Mouse (Mus musculus) midbrain, embryonic 13.5 days (tissue): Measurements from ENCODE around the gene Dffa. TPM values are rescaled to one million over a fixed set of nuclear protein-coding genes. Genes with fewer than 3 reads are reported as not detected.

Source experiments
- ATAC-seq: fragments of 200-750 bp; cut with Nextera tagmentation; 2 replicates; pipeline ENCODE4 v1.8.0; 2017; ENCODE audit warnings: mild to moderate bottlenecking, moderate TSS enrichment, moderate library complexity
- H3K27ac ChIP-seq: fragments of 300-500 bp; sonication (generic); 2 replicates; pipeline ENCODE4 v1.5.1; 2015; ENCODE audit warnings: inconsistent platforms, mild to moderate bottlenecking, moderate library complexity
- H3K27me3 ChIP-seq: fragments of 300-500 bp; sonication (generic); 2 replicates; pipeline ENCODE4 v1.6.1; 2015; ENCODE audit warnings: mild to moderate bottlenecking, inconsistent platforms
- H3K36me3 ChIP-seq: fragments of 300-500 bp; sonication (generic); 2 replicates; pipeline ENCODE4 v1.6.1; 2015; ENCODE audit warnings: mild to moderate bottlenecking, inconsistent platforms
- H3K4me1 ChIP-seq: fragments of 300-500 bp; sonication (generic); replicated peaks from 2 replicates; pipeline ENCODE4 v1.6.1; 2015; ENCODE audit warnings: inconsistent platforms
- H3K4me2 ChIP-seq: fragments of 300-500 bp; sonication (generic); replicated peaks from 2 replicates; pipeline ENCODE4 v1.6.1; 2015; ENCODE audit warnings: moderate library complexity, mild to moderate bottlenecking, inconsistent platforms
- H3K4me3 ChIP-seq: fragments of 300-500 bp; sonication (generic); replicated peaks from 2 replicates; pipeline ENCODE4 v1.5.1; 2015; ENCODE audit warnings: mild to moderate bottlenecking, inconsistent platforms
- H3K9ac ChIP-seq: fragments of 300-500 bp; sonication (generic); replicated peaks from 2 replicates; pipeline ENCODE4 v1.6.1; 2015; ENCODE audit warnings: mild to moderate bottlenecking, inconsistent platforms
- H3K9me3 ChIP-seq: fragments of 300-500 bp; sonication (generic); 2 replicates; pipeline ENCODE4 v1.6.1; 2016; ENCODE audit warnings: mild to moderate bottlenecking, inconsistent platforms
- WGBS: fragments of 180-500 bp; shearing (Covaris S2); methylation state at CpG from one replicate; pipeline ENCODE4 v1.1.7; 2015; 5-methylcytosine and 5-hydroxymethylcytosine counted together
- polyA plus RNA-seq: library from polyadenylated mRNA; unstranded; fragments of >200 nt; fragmentation: Nextera tagmentation; extraction: Ambion mirVana; gene quantifications from 2 replicates; pipeline ENCODE4 v1.2.1, GENCODE M21; 2015

Dffa gene
- polyA plus RNA-seq, 1 experiment from 2014 or later, result 25.5 TPM

GRCm38 (mm10) chr4:149066672-149067551 lies 37.0 kb upstream of the Dffa start:
- Histone ChIP-seq H3K36me3 (peaks cover 8% of the 10 kb centered on the region), H3K27me3 (no peaks in the 10 kb centered on the region), H3K9me3 (no peaks in the 10 kb centered on the region), H3K27ac (peak overlapping the region; percentile 11; the same call in 1 of the 2 replicates), H3K4me3 (no peak overlapping the region), H3K4me2 (no peak overlapping the region), H3K4me1 (peaks cover 22% of the 10 kb centered on the region), H3K9ac (no peak overlapping the region)
- peak; percentile 79 for ATAC-seq
- WGBS, result 80% methylated on average over 22 of the region's 22 CpGs

GRCm38 (mm10) chr4:149075073-149075472 lies 28.9 kb upstream of the Dffa start:
- WGBS, result 95% methylated on average over 13 of the region's 13 CpGs
- no peak overlapping the region for H3K27ac ChIP-seq
- no peak overlapping the region for H3K4me2 ChIP-seq
- H3K27me3 ChIP-seq, result no peaks in the 10 kb centered on the region
- ATAC-seq, result no peak
- H3K4me3 ChIP-seq, result no peak overlapping the region
- peaks cover 29% of the 10 kb centered on the region for H3K36me3 ChIP-seq
- no peak overlapping the region for H3K9ac ChIP-seq
- H3K4me1 ChIP-seq, result peaks cover 9% of the 10 kb centered on the region
- H3K9me3 ChIP-seq, result no peaks in the 10 kb centered on the region

GRCm38 (mm10) chr4:149075871-149076575 lies 27.9 kb upstream of the Dffa start:
- H3K4me3 ChIP-seq, result no peak overlapping the region
- H3K27ac ChIP-seq, result 0 out of 2 replicates have a peak overlapping the region, but pooled peaks have one; percentile 10
- 0 out of 2 replicates have a peak, but pooled peaks cover 6% of the 10 kb centered on the region for H3K4me1 ChIP-seq
- 27% methylated on average over 10 of the region's 10 CpGs for WGBS
- ATAC-seq, result peak; percentile 77
- no peaks in the 10 kb centered on the region for H3K27me3 ChIP-seq
- no peak overlapping the region for H3K4me2 ChIP-seq
- H3K9ac ChIP-seq, result no peak overlapping the region
- H3K36me3 ChIP-seq, result peaks cover 29% of the 10 kb centered on the region
- H3K9me3 ChIP-seq, result no peaks in the 10 kb centered on the region

GRCm38 (mm10) chr4:149078261-149078660 lies 25.7 kb upstream of the Dffa start:
- H3K36me3 ChIP-seq, result peaks cover 15% of the 10 kb centered on the region
- 73% methylated on average over 4 of the region's 4 CpGs for WGBS
- H3K27ac ChIP-seq, result no peak overlapping the region
- H3K27me3 ChIP-seq, result no peaks in the 10 kb centered on the region
- H3K9me3 ChIP-seq, result no peaks in the 10 kb centered on the region
- no peak overlapping the region for H3K9ac ChIP-seq
- peaks cover 11% of the 10 kb centered on the region; the same call in 1 of the 2 replicates for H3K4me1 ChIP-seq
- no peak overlapping the region for H3K4me3 ChIP-seq
- no peak for ATAC-seq
- no peak overlapping the region for H3K4me2 ChIP-seq

- no peak overlapping the region for H3K27ac ChIP-seq
These were observed 24.3 kb upstream of the Dffa start for GRCm38 (mm10) chr4:149079629-149080028.

GRCm38 (mm10) chr4:149080111-149080510 lies 23.8 kb upstream of the Dffa start:
- Histone ChIP-seq H3K27me3 (no peaks in the 10 kb centered on the region), H3K4me3 (no peak overlapping the region), H3K4me1 (peaks cover 11% of the 10 kb centered on the region; the same call in 1 of the 2 replicates), H3K9ac (no peak overlapping the region), H3K27ac (no peak overlapping the region), H3K4me2 (no peak overlapping the region), H3K36me3 (peaks cover 3% of the 10 kb centered on the region), H3K9me3 (no peaks in the 10 kb centered on the region)
- ATAC-seq, result no peak
- 91% methylated on average over 8 of the region's 8 CpGs for WGBS

More at GRCm38 (mm10) chr4:149079629-149080028, 24.3 kb upstream of the Dffa start:
- no peak overlapping the region for H3K9ac ChIP-seq
- H3K9me3 ChIP-seq, result no peaks in the 10 kb centered on the region
- H3K27me3 ChIP-seq, result no peaks in the 10 kb centered on the region
- ATAC-seq, result no peak
- peaks cover 7% of the 10 kb centered on the region for H3K36me3 ChIP-seq
- H3K4me3 ChIP-seq, result no peak overlapping the region
- no peak overlapping the region for H3K4me2 ChIP-seq
- H3K4me1 ChIP-seq, result peaks cover 11% of the 10 kb centered on the region; the same call in 1 of the 2 replicates
- 89% methylated on average over 6 of the region's 6 CpGs for WGBS

- no peak for ATAC-seq
- H3K9me3 ChIP-seq, result no peaks in the 10 kb centered on the region
These were observed 22.4 kb upstream of the Dffa start for GRCm38 (mm10) chr4:149081528-149081927.

GRCm38 (mm10) chr4:149085381-149085780 lies 18.6 kb upstream of the Dffa start:
- H3K36me3 ChIP-seq, result no peaks in the 10 kb centered on the region
- H3K4me3 ChIP-seq, result no peak overlapping the region
- H3K27ac ChIP-seq, result no peak overlapping the region
- peaks cover 5% of the 10 kb centered on the region; the same call in 1 of the 2 replicates for H3K4me1 ChIP-seq
- no peak overlapping the region for H3K9ac ChIP-seq
- 88% methylated on average over 5 of the region's 5 CpGs for WGBS
- H3K4me2 ChIP-seq, result no peak overlapping the region
- no peak for ATAC-seq
- H3K9me3 ChIP-seq, result no peaks in the 10 kb centered on the region
- no peaks in the 10 kb centered on the region for H3K27me3 ChIP-seq

More at GRCm38 (mm10) chr4:149081528-149081927, 22.4 kb upstream of the Dffa start:
- Histone ChIP-seq H3K27me3 (no peaks in the 10 kb centered on the region), H3K27ac (no peak overlapping the region), H3K4me2 (no peak overlapping the region), H3K4me1 (peaks cover 7% of the 10 kb centered on the region; the same call in 1 of the 2 replicates), H3K9ac (0 out of 2 replicates have a peak overlapping the region, but pooled peaks have one; percentile 2), H3K36me3 (no peaks in the 10 kb centered on the region), H3K4me3 (no peak overlapping the region)
- WGBS, result 75% methylated on average over 17 of the region's 17 CpGs

- ATAC-seq, result no peak
These were observed 12.6 kb upstream of the Dffa start for GRCm38 (mm10) chr4:149091364-149091763.

GRCm38 (mm10) chr4:149097956-149098355 lies 6.0 kb upstream of the Dffa start:
- ATAC-seq, result no peak
- no peaks in the 10 kb centered on the region for H3K9me3 ChIP-seq
- peaks cover 15% of the 10 kb centered on the region for H3K4me1 ChIP-seq
- 86% methylated on average over 3 of the region's 3 CpGs for WGBS
- H3K27ac ChIP-seq, result no peak overlapping the region
- peak overlapping the region; percentile 99; the same call in 1 of the 2 replicates for H3K4me3 ChIP-seq
- peak overlapping the region; percentile 97 for H3K4me2 ChIP-seq
- no peak overlapping the region for H3K9ac ChIP-seq
- peaks cover 12% of the 10 kb centered on the region for H3K36me3 ChIP-seq
- H3K27me3 ChIP-seq, result no peaks in the 10 kb centered on the region

More at GRCm38 (mm10) chr4:149091364-149091763, 12.6 kb upstream of the Dffa start:
- Histone ChIP-seq H3K4me1 (no peaks in the 10 kb centered on the region), H3K4me2 (no peak overlapping the region), H3K36me3 (peaks cover 26% of the 10 kb centered on the region), H3K27ac (no peak overlapping the region), H3K4me3 (no peak overlapping the region), H3K9ac (no peak overlapping the region), H3K27me3 (no peaks in the 10 kb centered on the region), H3K9me3 (no peaks in the 10 kb centered on the region)
- WGBS, result 93% methylated on average over 8 of the region's 8 CpGs

- Histone ChIP-seq H3K4me3 (peak overlapping the region; percentile 99), H3K9me3 (no peaks in the 10 kb centered on the region), H3K36me3 (peaks cover 7% of the 10 kb centered on the region), H3K27me3 (no peaks in the 10 kb centered on the region), H3K4me2 (peak overlapping the region; percentile 97), H3K9ac (peak overlapping the region; percentile 91), H3K4me1 (peaks cover 15% of the 10 kb centered on the region), H3K27ac (no peak overlapping the region)
- 22% methylated on average over 11 of the region's 11 CpGs for WGBS
- no peak for ATAC-seq
These were observed 5.4 kb upstream of the Dffa start for GRCm38 (mm10) chr4:149098571-149098970.
